Mouse (Mus musculus): Measurements from ENCODE around the gene Trabd. TPM values are rescaled to one million over a fixed set of nuclear protein-coding genes. Genes with fewer than 3 reads are reported as not detected.

Gene Trabd
- polyA plus RNA-seq, 1 experiment from 2014 or later = 57.8 TPM

DNA sequence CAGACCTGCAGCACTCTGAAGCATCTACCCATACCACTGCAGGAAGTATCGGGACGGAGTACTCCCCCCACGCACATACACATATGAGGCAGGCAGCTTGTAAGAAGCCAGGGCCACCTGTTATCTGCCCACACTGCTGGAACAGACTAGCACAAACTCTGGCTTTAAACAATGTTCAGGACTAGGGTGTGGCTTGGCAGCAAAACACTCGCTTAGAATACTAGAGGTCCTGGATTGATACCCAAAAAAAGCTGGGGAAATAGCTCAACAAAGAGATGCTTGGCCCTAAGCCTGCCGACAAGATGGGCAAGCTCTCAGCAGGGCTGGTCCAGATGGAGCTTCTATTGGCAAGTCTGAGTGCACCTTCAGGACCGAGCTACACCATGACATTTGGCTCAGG is 11.4 kb upstream of the Trabd start:
- no peak for DNase-seq (ENCODE audit: low spot score)
- Histone ChIP-seq H3K27me3 (ENCODE audit: insufficient read depth, poor library complexity, severe bottlenecking) (peaks cover 92% of the 10 kb centered on the region), H3K27ac (no peak overlapping the region), H3K4me1 (replicated peaks) (peaks cover 26% of the 10 kb centered on the region), H3K36me3 (no peaks in the 10 kb centered on the region), H3K9me3 (no peaks in the 10 kb centered on the region), H3K4me3 (no peak overlapping the region)
- 86% methylated on average over 6 of the region's 6 CpGs for WGBS

DNA sequence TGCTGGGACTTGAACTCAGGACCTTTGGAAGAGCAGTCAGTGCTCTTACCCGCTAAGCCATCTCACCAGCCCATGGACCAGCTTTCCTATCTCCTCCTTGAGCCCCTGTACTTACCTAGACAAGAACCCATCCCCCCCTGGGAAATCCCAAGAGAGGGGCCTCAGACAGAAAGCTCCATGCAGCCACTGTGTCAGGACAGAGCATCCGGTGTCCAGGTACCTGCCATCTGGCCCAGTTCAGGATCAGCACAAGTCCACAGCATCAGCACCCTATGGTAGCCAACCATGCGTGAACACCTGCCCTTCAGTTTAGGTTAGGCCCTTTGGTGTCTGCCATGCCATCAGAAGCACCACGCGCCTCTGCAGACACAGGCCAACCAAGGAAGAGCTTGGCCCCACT is 10.0 kb upstream of the Trabd start:
- Histone ChIP-seq H3K4me1 (replicated peaks) (peaks cover 20% of the 10 kb centered on the region), H3K36me3 (no peaks in the 10 kb centered on the region), H3K9me3 (no peaks in the 10 kb centered on the region), H3K27ac (no peak overlapping the region), H3K27me3 (ENCODE audit: insufficient read depth, poor library complexity, severe bottlenecking) (peaks cover 97% of the 10 kb centered on the region), H3K4me3 (no peak overlapping the region)
- DNase-seq (ENCODE audit: low spot score) = no peak
- WGBS = 91% methylated on average over 5 of the region's 5 CpGs

DNA sequence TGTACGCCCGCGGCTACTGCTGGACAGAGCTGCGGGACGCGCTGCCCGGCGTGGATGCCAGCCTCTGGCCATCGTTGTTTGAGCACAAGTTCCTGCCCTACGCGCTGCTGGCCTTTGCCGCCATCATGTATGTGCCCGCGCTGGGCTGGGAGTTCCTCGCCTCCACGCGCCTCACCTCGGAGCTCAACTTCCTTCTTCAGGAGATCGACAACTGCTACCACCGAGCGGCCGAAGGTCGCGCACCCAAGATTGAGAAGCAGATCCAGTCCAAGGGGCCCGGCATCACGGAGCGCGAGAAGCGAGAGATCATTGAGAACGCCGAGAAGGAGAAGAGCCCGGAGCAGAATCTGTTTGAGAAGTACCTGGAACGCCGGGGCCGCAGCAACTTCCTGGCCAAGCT is 7.3 kb upstream of the Trabd start:
- H3K4me1 ChIP-seq (replicated peaks) = peaks cover 14% of the 10 kb centered on the region
- peaks cover 81% of the 10 kb centered on the region for H3K27me3 ChIP-seq (ENCODE audit: insufficient read depth, poor library complexity, severe bottlenecking)
- H3K4me3 ChIP-seq = peak overlapping the region; percentile 23
- WGBS = 33% methylated on average over 35 of the region's 35 CpGs
- no peaks in the 10 kb centered on the region for H3K9me3 ChIP-seq
- no peak overlapping the region for H3K27ac ChIP-seq
- peak; percentile 10 for DNase-seq (ENCODE audit: low spot score)
- no peaks in the 10 kb centered on the region for H3K36me3 ChIP-seq

DNA sequence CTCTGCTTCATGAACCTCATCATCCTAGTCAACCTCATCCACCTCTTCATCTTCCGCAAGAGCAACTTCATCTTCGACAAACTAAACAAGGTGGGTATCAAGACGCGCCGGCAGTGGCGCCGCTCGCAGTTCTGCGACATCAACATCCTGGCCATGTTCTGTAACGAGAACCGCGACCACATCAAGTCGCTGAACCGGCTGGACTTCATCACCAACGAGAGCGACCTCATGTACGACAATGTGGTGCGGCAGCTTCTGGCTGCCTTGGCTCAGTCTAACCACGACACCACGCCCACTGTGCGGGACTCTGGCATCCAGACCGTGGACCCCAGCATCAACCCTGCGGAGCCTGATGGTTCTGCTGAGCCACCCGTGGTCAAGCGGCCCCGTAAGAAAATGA is 6.7 kb upstream of the Trabd start:
- peaks cover 14% of the 10 kb centered on the region for H3K4me1 ChIP-seq (replicated peaks)
- H3K36me3 ChIP-seq = no peaks in the 10 kb centered on the region
- no peak for DNase-seq (ENCODE audit: low spot score)
- H3K27ac ChIP-seq = no peak overlapping the region
- H3K27me3 ChIP-seq (ENCODE audit: insufficient read depth, poor library complexity, severe bottlenecking) = peaks cover 78% of the 10 kb centered on the region
- no peaks in the 10 kb centered on the region for H3K9me3 ChIP-seq
- WGBS = 32% methylated on average over 26 of the region's 26 CpGs
- H3K4me3 ChIP-seq = peak overlapping the region; percentile 23; the same call in 1 of the 2 replicates

DNA sequence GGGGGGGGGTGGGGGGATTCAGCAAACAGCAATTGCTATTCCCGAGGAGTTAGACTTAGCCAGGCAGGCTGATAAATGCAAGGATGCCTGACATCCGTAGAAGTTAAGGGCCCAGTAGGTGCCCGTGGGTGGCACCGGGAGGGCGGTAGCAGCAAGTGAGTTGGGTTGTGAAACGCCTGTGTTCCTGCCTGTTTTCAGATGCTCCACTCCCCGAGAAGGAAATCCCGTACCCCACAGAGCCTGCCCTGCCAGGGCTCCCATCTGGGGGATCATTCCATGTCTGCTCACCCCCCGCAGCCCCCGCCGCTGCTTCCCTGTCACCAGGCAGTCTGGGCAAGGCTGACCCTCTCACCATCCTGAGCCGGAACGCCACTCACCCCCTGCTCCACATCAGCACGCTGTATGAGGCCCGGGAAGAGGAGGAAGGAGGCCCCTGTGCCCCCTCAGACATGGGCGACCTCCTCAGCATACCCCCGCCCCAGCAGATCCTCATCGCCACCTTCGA is 5.5 kb upstream of the Trabd start:
- H3K4me3 ChIP-seq = no peak overlapping the region
- no peak overlapping the region for H3K27ac ChIP-seq
- no peak for DNase-seq (ENCODE audit: low spot score)
- H3K4me1 ChIP-seq (replicated peaks) = peaks cover 22% of the 10 kb centered on the region
- H3K9me3 ChIP-seq = no peaks in the 10 kb centered on the region
- no peaks in the 10 kb centered on the region for H3K36me3 ChIP-seq
- 79% methylated on average over 19 of the region's 19 CpGs for WGBS
- peaks cover 71% of the 10 kb centered on the region for H3K27me3 ChIP-seq (ENCODE audit: insufficient read depth, poor library complexity, severe bottlenecking)

DNA sequence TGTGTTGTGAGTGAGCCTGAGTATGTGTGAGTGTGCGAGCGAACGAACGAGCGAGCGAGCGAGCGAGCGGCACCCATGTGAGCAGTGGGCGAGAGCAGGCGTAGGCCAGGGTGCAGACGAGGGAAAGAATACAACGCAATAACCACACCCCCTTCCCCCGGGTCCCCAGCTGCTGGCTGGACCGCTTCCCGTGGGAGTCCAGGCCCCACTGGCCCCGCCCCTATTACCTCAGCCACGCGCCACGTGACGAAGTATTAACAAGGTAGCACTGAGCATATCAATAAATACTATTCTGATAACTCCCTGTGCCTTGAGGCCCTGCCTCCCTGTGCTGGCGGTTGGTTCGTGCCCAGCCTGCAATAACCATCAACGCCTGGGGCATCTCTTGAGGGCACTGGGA is 4.3 kb upstream of the Trabd start:
- 79% methylated on average over 24 of the region's 24 CpGs for WGBS
- DNase-seq (ENCODE audit: low spot score) = no peak
- H3K27me3 ChIP-seq (ENCODE audit: insufficient read depth, poor library complexity, severe bottlenecking) = peaks cover 60% of the 10 kb centered on the region
- H3K27ac ChIP-seq = no peak overlapping the region
- H3K4me1 ChIP-seq (replicated peaks) = peaks cover 34% of the 10 kb centered on the region
- H3K4me3 ChIP-seq = no peak overlapping the region
- H3K9me3 ChIP-seq = no peaks in the 10 kb centered on the region
- no peaks in the 10 kb centered on the region for H3K36me3 ChIP-seq

DNA sequence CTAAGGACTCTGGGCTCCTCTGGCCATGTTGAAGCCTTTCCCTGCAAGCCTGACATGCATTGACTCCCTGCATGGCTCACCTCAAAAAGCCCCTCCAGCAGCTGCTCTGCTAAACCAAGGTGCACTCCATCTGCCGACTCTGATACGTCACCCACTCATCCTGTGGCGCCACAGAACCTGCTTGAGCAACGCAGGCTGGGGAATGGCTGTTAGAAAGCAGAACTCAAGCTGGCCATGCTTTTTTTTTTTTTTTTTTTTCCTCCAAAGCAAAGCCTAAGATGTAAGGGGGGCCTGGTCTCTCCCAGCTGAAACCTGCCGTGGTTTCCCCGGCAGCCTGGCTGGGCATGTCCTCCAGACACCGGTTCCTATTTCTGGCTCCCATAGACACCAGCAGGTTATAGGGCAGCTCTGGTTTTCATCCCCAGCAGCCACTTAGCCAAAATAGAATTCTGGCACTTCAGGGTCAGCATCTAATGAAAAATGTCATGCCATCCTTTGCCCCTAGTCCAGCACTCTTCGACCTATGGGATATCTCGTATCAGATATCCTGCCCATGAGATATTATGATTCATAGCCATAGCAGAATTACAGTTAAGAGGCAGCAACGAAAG is 826 bp upstream of the Trabd start:
- 87% methylated on average over 10 of the region's 10 CpGs for WGBS
- Histone ChIP-seq H3K27ac (peak overlapping the region; percentile 96), H3K9me3 (no peaks in the 10 kb centered on the region), H3K27me3 (ENCODE audit: insufficient read depth, poor library complexity, severe bottlenecking) (peaks cover 25% of the 10 kb centered on the region), H3K36me3 (peaks cover 6% of the 10 kb centered on the region; the same call in 1 of the 2 replicates), H3K4me3 (no peak overlapping the region; the same call in 1 of the 2 replicates), H3K4me1 (replicated peaks) (peaks cover 54% of the 10 kb centered on the region)
- no peak for DNase-seq (ENCODE audit: low spot score)

DNA sequence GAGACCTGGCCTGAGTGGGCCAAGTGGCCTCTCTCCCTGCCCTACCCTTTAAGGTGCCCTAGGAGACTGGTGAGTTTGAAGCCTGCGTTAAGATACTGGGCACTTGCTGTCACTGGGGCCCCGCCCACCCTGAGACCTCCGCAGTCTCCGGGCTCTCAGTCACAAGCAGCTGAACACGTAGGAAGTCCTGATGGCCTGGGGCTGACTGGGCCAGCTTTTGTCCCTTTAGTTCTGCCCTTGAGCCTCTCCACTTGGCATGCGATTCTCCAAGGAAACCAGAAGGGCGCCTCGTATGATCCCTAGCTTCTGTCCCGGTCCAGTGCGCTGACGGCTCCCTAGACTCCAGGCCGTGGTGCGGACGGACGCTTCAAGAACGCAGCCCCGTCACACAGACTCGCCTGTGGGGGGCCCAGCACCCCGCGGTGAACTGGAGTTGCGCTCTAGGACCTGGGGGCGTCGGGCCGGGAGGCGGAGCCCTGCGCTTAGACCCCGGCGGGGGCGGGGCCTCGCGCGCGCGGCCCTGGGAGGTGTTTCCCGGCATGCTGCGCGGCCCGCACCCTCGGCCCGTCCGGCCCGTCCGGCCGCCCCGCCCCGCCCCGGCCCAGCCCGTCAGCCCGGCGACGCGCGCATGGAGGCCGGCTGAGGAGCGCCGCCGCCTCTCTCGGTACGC is 689 bp downstream of the Trabd start:
- Histone ChIP-seq H3K9me3 (no peaks in the 10 kb centered on the region), H3K4me1 (replicated peaks) (peaks cover 51% of the 10 kb centered on the region), H3K27me3 (ENCODE audit: insufficient read depth, poor library complexity, severe bottlenecking) (peaks cover 10% of the 10 kb centered on the region), H3K36me3 (peaks cover 18% of the 10 kb centered on the region; the same call in 1 of the 2 replicates), H3K27ac (peak overlapping the region; percentile 96), H3K4me3 (peak overlapping the region; percentile 90)
- peak; percentile 91 for DNase-seq (ENCODE audit: low spot score)
- WGBS = under 1% methylated on average over 57 of the region's 59 CpGs

DNA sequence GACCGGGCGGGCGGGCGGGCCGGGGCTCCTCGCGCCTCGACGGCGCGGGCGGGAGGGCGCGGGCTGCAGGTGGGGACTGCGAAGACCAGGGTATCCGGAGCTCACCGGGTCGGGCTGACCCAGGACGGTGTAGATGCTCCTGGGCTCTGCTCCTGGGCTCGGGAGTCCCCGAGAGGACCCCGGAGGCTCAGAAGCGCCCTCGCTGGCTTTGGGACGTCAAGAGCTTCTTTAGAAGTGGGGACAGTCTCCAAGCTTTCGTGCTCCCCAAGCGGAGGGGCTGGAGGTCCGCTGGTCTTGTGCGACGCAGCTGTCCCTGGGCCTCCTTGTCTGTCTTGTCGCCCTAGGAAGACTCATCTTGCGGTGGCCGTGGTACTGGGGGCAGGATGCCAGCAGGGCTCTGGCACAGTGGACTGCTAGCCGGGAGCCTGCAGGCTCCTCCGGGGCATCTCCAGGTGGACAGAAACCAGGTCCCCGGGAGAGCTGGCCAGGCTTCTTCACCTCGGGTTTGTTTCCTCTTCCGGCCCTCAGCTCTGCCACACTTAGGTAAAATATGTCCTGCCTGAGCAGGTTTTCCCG is 1.3 kb downstream of the Trabd start:
- H3K4me3 ChIP-seq = peak overlapping the region; percentile 90
- peaks cover 24% of the 10 kb centered on the region for H3K36me3 ChIP-seq
- H3K27ac ChIP-seq = peak overlapping the region; percentile 96
- peaks cover 51% of the 10 kb centered on the region for H3K4me1 ChIP-seq (replicated peaks)
- H3K27me3 ChIP-seq (ENCODE audit: insufficient read depth, poor library complexity, severe bottlenecking) = peaks cover 8% of the 10 kb centered on the region
- WGBS = under 1% methylated on average over 37 of the region's 39 CpGs
- peak; percentile 60 for DNase-seq (ENCODE audit: low spot score)
- no peaks in the 10 kb centered on the region for H3K9me3 ChIP-seq

DNA sequence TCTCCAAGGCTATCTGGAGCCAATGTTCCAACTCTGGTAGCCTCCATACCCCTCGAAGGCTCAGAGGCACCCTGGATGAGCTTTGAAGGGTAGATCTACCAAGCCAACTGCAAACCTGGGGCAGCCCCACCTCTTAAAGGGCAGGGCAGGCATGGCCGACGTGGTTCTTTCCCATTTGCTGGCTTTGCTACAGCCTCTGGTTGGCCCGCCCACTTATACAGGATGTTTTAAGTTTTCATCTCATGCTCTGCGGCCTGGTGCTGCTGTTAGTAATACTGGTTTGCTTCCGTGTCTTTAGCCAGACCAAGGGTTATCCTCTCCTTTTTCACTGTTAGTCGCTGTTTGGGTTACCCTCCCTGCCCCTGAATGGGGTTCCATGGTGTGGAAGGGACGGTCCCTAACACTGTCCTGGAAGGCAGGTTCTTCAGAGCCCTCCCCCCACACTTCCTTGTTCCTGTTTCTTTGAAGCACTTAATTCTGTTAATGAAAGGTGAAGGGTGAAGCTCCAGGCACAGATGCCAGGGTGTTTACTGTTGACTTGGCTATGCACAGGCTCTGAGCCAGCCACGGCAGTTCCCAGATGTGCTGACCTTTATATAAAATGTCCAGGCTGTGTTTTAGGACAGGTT is 3.4 kb downstream of the Trabd start:
- Histone ChIP-seq H3K4me1 (replicated peaks) (peaks cover 51% of the 10 kb centered on the region), H3K9me3 (no peaks in the 10 kb centered on the region), H3K4me3 (peak overlapping the region; percentile 90; the same call in 1 of the 2 replicates), H3K27ac (0 out of 2 replicates have a peak overlapping the region, but pooled peaks have one; percentile 1), H3K36me3 (peaks cover 45% of the 10 kb centered on the region), H3K27me3 (ENCODE audit: insufficient read depth, poor library complexity, severe bottlenecking) (peaks cover 3% of the 10 kb centered on the region; the same call in 1 of the 2 replicates)
- no peak for DNase-seq (ENCODE audit: low spot score)
- 75% methylated on average over 9 of the region's 9 CpGs for WGBS

DNA sequence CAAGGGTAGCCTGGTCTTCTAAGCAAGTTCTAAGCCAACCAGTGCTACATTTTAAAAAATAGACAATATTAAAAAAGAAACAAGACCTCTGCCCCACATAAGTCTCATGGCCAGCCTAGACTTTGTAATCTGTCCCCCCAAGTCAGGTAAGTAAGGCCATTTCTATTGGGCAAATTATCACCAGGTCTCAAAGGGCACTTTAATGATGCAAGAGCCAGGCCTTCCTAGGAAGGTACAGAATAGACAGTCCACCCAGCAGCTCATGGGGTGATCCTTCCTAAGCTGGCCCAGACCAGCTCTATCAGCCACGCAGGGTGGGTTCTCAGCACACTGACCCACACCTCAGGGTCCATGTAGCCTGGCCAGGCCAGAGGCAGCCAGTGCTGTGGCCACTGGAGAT is 9.0 kb downstream of the Trabd start:
- Histone ChIP-seq H3K9me3 (no peaks in the 10 kb centered on the region), H3K4me3 (no peak overlapping the region), H3K4me1 (replicated peaks) (peaks cover 9% of the 10 kb centered on the region), H3K36me3 (peaks cover 81% of the 10 kb centered on the region), H3K27ac (no peak overlapping the region), H3K27me3 (ENCODE audit: insufficient read depth, poor library complexity, severe bottlenecking) (no peaks in the 10 kb centered on the region)
- 94% methylated on average over 1 of the region's 1 CpGs for WGBS
- no peak for DNase-seq (ENCODE audit: low spot score)

DNA sequence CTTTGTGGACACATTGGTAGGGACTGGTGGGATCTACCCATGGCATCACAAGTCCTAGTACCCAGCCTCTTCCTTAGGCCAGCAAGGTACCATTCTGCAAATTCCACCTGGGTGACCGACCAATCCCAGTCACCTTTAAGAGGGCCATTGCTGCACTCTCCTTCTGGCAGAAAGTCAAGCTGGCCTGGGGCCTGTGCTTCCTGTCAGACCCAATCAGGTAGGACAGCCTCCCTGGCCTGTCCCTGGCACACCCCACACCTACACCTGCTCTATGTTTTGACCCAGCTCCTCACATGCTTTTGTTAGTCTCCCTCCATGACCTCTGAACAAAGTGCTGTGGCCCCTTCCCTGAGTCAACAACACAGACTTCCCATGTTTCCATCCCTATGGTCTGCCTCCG is 9.9 kb downstream of the Trabd start:
- DNase-seq (ENCODE audit: low spot score) = no peak
- WGBS = 97% methylated on average over 2 of the region's 2 CpGs
- peaks cover 72% of the 10 kb centered on the region for H3K36me3 ChIP-seq
- H3K4me3 ChIP-seq = no peak overlapping the region
- no peak overlapping the region for H3K27ac ChIP-seq
- H3K4me1 ChIP-seq (replicated peaks) = peaks cover 16% of the 10 kb centered on the region
- H3K9me3 ChIP-seq = no peaks in the 10 kb centered on the region
- H3K27me3 ChIP-seq (ENCODE audit: insufficient read depth, poor library complexity, severe bottlenecking) = no peaks in the 10 kb centered on the region

All from hindbrain, embryonic 10.5 days (tissue).